Mouse (Mus musculus): ENCODE results near the gene Gipc1. TPM values are rescaled to one million over a fixed set of nuclear protein-coding genes. Genes with fewer than 3 reads are reported as not detected.

Gene Gipc1
- polyA plus RNA-seq (2015; fragmentation: Nextera tagmentation; extraction: Ambion mirVana) = 97.0 and 103 TPM in 2 replicates

DNA sequence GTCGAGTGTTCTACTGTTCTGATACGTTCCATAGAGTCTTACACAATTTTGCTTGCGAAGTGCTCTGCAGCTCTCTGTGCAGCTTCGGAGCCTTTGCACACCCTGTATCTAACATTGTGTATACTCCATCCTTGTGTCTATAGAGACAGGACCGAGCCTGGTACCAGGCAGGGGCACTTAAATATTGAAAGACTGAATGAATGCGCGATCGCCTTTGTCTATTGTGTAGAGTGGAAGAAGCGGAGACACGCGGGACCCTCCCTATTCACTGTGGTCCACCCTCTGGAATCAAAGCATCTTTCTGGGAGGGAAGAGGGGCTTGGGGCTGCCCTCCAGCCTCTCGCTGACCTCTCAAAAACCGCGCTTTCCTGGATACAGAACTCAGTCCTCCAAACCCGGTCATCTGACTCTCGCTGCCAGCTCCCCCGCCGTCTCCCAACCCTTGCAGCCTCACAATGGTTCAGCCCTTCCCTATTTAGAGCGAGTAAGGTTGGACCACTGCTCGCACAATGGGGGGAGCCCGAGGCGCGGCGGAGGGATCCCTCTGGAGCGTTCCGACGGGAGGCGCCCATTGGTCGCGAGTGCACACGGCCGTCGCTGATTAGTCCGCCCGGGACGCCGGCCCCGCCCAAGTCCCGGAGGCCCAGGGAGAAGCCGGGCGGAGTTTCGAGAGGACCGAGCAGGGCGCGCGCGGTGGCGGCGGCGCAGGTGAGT, at the start of gene Gipc1:
TSS of gene Gipc1 (plus strand) at position 648 of the 714 bp plus-strand sequence.

DNA sequence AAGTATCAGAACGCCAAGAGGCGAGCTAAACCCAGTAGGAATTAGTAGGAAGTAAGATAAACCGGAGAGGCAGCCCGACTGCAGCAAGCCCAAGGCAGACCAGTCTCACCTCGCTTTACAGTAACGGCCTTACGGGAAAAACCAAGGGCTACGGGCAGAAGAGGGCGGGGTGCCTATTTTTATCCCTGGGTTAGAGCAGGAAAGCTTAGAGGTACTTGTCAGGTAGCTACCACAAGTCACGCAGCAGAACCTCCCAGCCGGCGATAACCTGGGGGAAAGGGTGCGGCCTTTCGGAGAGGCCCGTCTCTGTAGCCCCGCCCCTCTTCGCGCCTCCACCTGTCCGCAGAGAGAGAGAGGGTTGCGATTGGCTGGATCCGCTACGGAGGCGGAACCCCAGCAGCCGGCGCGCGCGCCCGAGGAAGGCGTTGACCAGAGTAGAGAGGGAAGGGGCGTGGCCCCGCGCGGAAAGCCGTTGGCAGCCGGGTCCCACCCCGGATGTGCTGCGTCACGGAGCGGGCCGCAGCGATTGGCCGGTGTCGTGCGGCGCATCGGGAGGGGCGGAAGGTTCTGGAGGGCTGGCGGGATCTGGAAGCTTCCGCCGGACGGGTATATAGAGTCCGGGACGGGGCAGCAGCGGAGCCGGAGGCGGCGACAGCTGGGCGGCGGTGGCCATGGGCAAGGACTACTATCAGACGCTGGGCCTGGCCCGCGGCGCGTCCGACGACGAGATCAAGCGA, 44.6 kb upstream of the Gipc1 start, which contains the start of the genes Tecr and Dnajb1:
TSS of gene Tecr (minus strand) at position 311 of the 737 bp plus-strand sequence.
TSS of gene Dnajb1 (plus strand) at position 533 of the 737 bp plus-strand sequence.

DNA sequence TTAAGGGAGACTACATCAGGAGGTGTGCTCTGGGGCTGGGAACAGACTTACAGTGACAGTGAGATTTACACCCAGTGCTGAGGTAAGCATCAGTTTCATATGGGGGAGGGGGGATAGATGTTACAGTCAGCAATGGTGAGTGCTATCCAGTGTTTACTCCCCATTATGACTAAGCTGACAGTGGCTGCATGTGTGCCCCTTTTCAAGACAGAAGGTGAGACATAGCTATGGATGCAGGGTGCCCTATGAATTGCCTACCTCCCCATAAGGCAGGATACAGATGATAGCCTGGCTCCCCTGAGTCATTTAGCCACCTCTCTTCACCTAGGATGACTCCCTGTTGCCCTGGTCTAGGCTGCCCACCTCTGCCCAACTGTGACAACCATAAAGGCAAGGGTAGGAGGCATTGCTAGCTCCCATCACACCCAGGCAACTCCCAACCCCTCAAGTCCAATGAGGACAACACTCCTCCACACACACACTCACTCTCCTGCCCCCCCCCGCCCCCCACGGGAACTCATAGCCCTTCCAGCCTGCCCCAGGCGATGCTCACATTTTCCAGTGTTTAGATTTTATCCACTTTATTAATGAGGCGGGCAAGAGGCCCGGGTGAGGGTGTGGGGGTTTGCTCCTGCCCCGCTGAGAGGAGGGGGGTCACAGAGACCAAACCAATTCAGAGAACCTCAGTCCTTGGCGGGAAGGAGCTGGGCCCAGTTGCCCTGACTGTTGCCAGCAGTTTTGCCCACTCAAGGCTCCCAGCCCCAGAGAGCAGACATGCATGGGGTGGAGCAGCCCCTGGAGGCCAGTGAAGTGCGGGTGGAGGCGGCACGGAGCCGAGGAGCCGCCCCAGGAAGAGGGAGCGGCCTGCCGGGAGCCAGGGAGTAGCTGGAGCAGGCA, 13.7 kb downstream of the Gipc1 start, which contains the start of gene Ptger1:
TSS of gene Ptger1 (plus strand) at position 710 of the 897 bp plus-strand sequence.

DNA sequence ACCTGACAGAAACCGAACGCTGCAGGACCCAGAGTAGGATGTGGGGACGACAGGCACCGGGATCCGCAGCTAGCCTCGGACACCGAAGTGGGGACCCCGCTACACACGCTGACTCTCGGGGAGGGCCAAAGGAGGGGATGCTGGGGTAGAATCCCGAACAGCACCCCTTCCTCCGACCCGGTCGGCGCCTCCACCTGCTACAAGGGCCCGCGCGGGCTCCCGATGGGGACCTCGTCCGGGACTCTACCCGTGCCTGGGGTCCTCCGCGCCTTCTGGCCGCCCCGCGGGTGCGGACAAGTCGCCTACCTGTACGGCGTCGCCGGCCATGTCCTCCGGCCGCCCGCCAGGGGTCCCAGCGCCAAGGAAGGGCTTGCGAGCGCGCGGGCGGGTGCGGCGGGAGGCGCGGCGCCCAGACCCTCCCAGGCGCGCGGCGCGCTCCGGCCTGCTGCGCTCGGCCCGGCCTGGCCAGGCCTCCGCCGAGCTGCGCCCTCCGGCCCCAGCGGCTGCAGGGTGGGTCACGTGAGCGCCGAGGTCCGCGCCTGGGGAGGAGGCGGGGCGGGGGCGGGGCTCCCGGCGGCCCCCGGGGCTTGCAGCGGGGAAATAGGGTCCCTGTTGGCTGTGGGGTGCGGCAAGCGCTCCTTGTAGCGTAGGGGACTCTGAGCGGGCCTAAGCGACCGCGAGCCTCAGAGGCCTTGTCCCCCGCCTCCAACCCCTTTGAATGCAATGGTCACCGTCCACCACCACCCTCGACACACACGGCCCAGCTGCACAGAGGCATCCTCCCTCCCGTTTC, 46.4 kb downstream of the Gipc1 start, which contains the start of gene Pkn1:
TSS of gene Pkn1 (minus strand) at position 519 of the 793 bp plus-strand sequence.

Other genes with a start within 250 kb of the Gipc1 start
- 95.7 and 97.6 TPM in 2 replicates for gene Scoc, start 194.3 kb upstream of the Gipc1 start, polyA plus RNA-seq (2015; fragmentation: Nextera tagmentation; extraction: Ambion mirVana)
- not detected in 2 replicates for gene Olfr370, start 116.9 kb upstream of the Gipc1 start, polyA plus RNA-seq (2015; fragmentation: Nextera tagmentation; extraction: Ambion mirVana)
- gene Ndufb7, start 86.0 kb upstream of the Gipc1 start, polyA plus RNA-seq (2015; fragmentation: Nextera tagmentation; extraction: Ambion mirVana) = 361 and 391 TPM in 2 replicates
- gene Tecr, start 44.7 kb upstream of the Gipc1 start, polyA plus RNA-seq (2015; fragmentation: Nextera tagmentation; extraction: Ambion mirVana) = 443 and 550 TPM in 2 replicates
- 33.3 and 38.0 TPM in 2 replicates for gene Dnajb1, start 44.5 kb upstream of the Gipc1 start, polyA plus RNA-seq (2015; fragmentation: Nextera tagmentation; extraction: Ambion mirVana)
- gene Ptger1, start 14.0 kb downstream of the Gipc1 start, polyA plus RNA-seq (2015; fragmentation: Nextera tagmentation; extraction: Ambion mirVana) = 0.63 and 0.99 TPM in 2 replicates
- gene Pkn1, start 46.5 kb downstream of the Gipc1 start, polyA plus RNA-seq (2015; fragmentation: Nextera tagmentation; extraction: Ambion mirVana) = 22.4 and 35.0 TPM in 2 replicates
- gene Ddx39, start 62.5 kb downstream of the Gipc1 start, polyA plus RNA-seq (2015; fragmentation: Nextera tagmentation; extraction: Ambion mirVana) = 38.0 and 49.4 TPM in 2 replicates
- gene Adgre5, start 88.6 kb downstream of the Gipc1 start, polyA plus RNA-seq (2015; fragmentation: Nextera tagmentation; extraction: Ambion mirVana) = 19.5 and 23.6 TPM in 2 replicates
- 16.4 and 19.5 TPM in 2 replicates for gene Adgrl1, start 247.4 kb downstream of the Gipc1 start, polyA plus RNA-seq (2015; fragmentation: Nextera tagmentation; extraction: Ambion mirVana)

Data from adrenal gland, postnatal 0 days (tissue).